Mouse (Mus musculus): ENCODE data around the gene Lrp8. TPM values are rescaled to one million over a fixed set of nuclear protein-coding genes. Genes with fewer than 3 reads are reported as not detected.

Gene Lrp8
- 102 and 127 TPM in 2 replicates for polyA plus RNA-seq (2012; rRNA removed)

GRCm38 (mm10) chr4:107802185-107802449 is at the start of gene Lrp8:
Gene Lrp8 (plus strand): TSS chr4:107802261.

GRCm38 (mm10) chr4:107879254-107880050 is 77.4 kb downstream of the Lrp8 start, which contains the start of gene Magoh:
Gene Magoh (plus strand): TSS chr4:107879755.

GRCm38 (mm10) chr4:107889731-107890432 is 87.8 kb downstream of the Lrp8 start, which contains the start of gene 0610037L13Rik:
Gene 0610037L13Rik (plus strand): TSS chr4:107889813.

GRCm38 (mm10) chr4:107923145-107923802 is 121.2 kb downstream of the Lrp8 start, which contains the start of gene Cpt2:
Gene Cpt2 (minus strand): TSS chr4:107923610.

Other genes starting within 250 kb of the Lrp8 start
- 45.2 and 53.5 TPM in 2 replicates for gene Dmrtb1, start 118.0 kb upstream of the Lrp8 start, polyA plus RNA-seq (2012; rRNA removed)
- 205 and 257 TPM in 2 replicates for gene Magoh, start 77.5 kb downstream of the Lrp8 start, polyA plus RNA-seq (2012; rRNA removed)
- gene 0610037L13Rik, start 87.6 kb downstream of the Lrp8 start, polyA plus RNA-seq (2012; rRNA removed): 140 and 144 TPM in 2 replicates
- gene Cpt2, start 121.3 kb downstream of the Lrp8 start, polyA plus RNA-seq (2012; rRNA removed): 13.5 and 18.3 TPM in 2 replicates
- 0.05 and 0.08 TPM in 2 replicates for gene Slc1a7, start 166.1 kb downstream of the Lrp8 start, polyA plus RNA-seq (2012; rRNA removed)

All from central nervous system, embryonic 14 days (tissue).